Mouse (Mus musculus) spleen, adult 2 months (tissue): Measurements from ENCODE around the gene Rhbdd1. TPM values are rescaled to one million over a fixed set of nuclear protein-coding genes. Genes with fewer than 3 reads are reported as not detected.
A peak's percentile ranks its signal among the peaks of the same experiment; 100 is the strongest.

Source experiments
- DNase-seq, 2 experiments: peaks; one replicate each; pipeline versions ENCODE4 v3.0.0 to v3.0.0-alpha.2; 2012 to 2021; ENCODE audit warnings: low spot score in 2 of 2, low read depth in 1 of 2
- H3K27ac ChIP-seq: fragments of 200-500 bp; 2 replicates; pipeline ENCODE4 v1.5.1; 2012; ENCODE audit warnings: low read length, inconsistent platforms; ENCODE audit not compliant: insufficient read depth
- H3K27me3 ChIP-seq: fragments of 200-500 bp; 2 replicates; pipeline ENCODE4 v1.6.1; 2012; ENCODE audit warnings: mild to moderate bottlenecking, moderate library complexity, low read length, inconsistent platforms; ENCODE audit not compliant: control insufficient read depth, insufficient read depth
- H3K36me3 ChIP-seq: fragments of 200-500 bp; 2 replicates; pipeline ENCODE4 v1.6.1; 2012; ENCODE audit warnings: mild to moderate bottlenecking, low read length, inconsistent platforms; ENCODE audit not compliant: control insufficient read depth, insufficient read depth
- H3K4me1 ChIP-seq: fragments of 200-500 bp; 2 replicates; pipeline ENCODE4 v1.6.1; 2011; ENCODE audit warnings: inconsistent platforms; ENCODE audit not compliant: control insufficient read depth, insufficient read depth, insufficient read length
- H3K4me3 ChIP-seq: fragments of 200-500 bp; 2 replicates; pipeline ENCODE4 v1.5.1; 2011; ENCODE audit warnings: mild to moderate bottlenecking, inconsistent platforms; ENCODE audit not compliant: insufficient read depth, insufficient read length; ENCODE audit errors: extremely low read depth
- CTCF ChIP-seq: fragments of 200-500 bp; IDR thresholded peaks from 2 replicates; pipeline ENCODE4 v1.5.1; 2011; ENCODE audit warnings: mild to moderate bottlenecking, inconsistent platforms; ENCODE audit not compliant: insufficient read depth, insufficient read length, insufficient replicate concordance; ENCODE audit errors: extremely low read depth
- POLR2A ChIP-seq: fragments of 200-500 bp; IDR thresholded peaks from 2 replicates; pipeline ENCODE4 v1.6.1; 2011; ENCODE audit warnings: low read depth, low read length, inconsistent platforms
- WGBS: fragments of 180-500 bp; shearing (Covaris S2); methylation state at CpG from one replicate; pipeline ENCODE4 v1.1.7; 2018; 5-methylcytosine and 5-hydroxymethylcytosine counted together
- polyA plus RNA-seq: library from polyadenylated mRNA; depleted of rRNA; stranded (reverse); fragments of >200 nt; gene quantifications from 2 replicates; pipeline ENCODE4 v1.2.3, GENCODE M21; 2012; rRNA removed

The Rhbdd1 gene
- 6.3 and 7.4 TPM in 2 replicates for polyA plus RNA-seq

GRCm38 (mm10) chr1:82316111-82316745 lies at the start of gene Rhbdd1:
TSS of gene Rhbdd1 (plus strand) at chr1:82316452.
- Histone ChIP-seq H3K27me3 (no peaks in the 10 kb centered on the region), H3K4me3 (peak within 1 kb of the TSS; percentile 69), H3K27ac (peak within 1 kb of the TSS; percentile 77), H3K4me1 (0 out of 2 replicates have a peak, but pooled peaks cover 2% of the 10 kb centered on the region), H3K36me3 (no peaks in the 10 kb centered on the region)
- peak; percentile 92 to 96 for DNase-seq
- 9% methylated on average over 47 of the region's 47 CpGs for WGBS
- TF ChIP-seq POLR2A: peak; percentile 28
- TF ChIP-seq CTCF: no peak

- H3K27ac ChIP-seq: no peak overlapping the region
- no peaks in the 10 kb centered on the region for H3K4me1 ChIP-seq
- no peak overlapping the region for H3K4me3 ChIP-seq
- H3K36me3 ChIP-seq: no peaks in the 10 kb centered on the region
- TF ChIP-seq POLR2A: no peak
- no peak for TF ChIP-seq CTCF
- no peaks in the 10 kb centered on the region for H3K27me3 ChIP-seq
- no peak for DNase-seq
- 13% methylated on average over 4 of the region's 4 CpGs for WGBS
Measured at GRCm38 (mm10) chr1:82267547-82267946, 48.7 kb upstream of the Rhbdd1 start.

GRCm38 (mm10) chr1:82272231-82272630 lies 44.0 kb upstream of the Rhbdd1 start:
- H3K4me1 ChIP-seq: no peaks in the 10 kb centered on the region
- TF ChIP-seq POLR2A: no peak
- no peak for TF ChIP-seq CTCF
- DNase-seq: no peak
- H3K27ac ChIP-seq: no peak overlapping the region
- H3K27me3 ChIP-seq: no peaks in the 10 kb centered on the region
- 85% methylated on average over 5 of the region's 5 CpGs for WGBS
- H3K36me3 ChIP-seq: no peaks in the 10 kb centered on the region
- no peak overlapping the region for H3K4me3 ChIP-seq

GRCm38 (mm10) chr1:82273529-82273928 lies 42.7 kb upstream of the Rhbdd1 start:
- no peak for DNase-seq
- no peak for TF ChIP-seq POLR2A
- TF ChIP-seq CTCF: no peak
- no peak overlapping the region for H3K27ac ChIP-seq
- H3K4me1 ChIP-seq: no peaks in the 10 kb centered on the region
- no peaks in the 10 kb centered on the region for H3K36me3 ChIP-seq
- H3K27me3 ChIP-seq: no peaks in the 10 kb centered on the region
- 76% methylated on average over 6 of the region's 6 CpGs for whole genome bisulfite sequencing
- no peak overlapping the region for H3K4me3 ChIP-seq

GRCm38 (mm10) chr1:82274361-82274760 lies 41.9 kb upstream of the Rhbdd1 start:
- Histone ChIP-seq H3K27ac (no peak overlapping the region), H3K36me3 (no peaks in the 10 kb centered on the region), H3K4me1 (no peaks in the 10 kb centered on the region), H3K4me3 (no peak overlapping the region), H3K27me3 (no peaks in the 10 kb centered on the region)
- TF ChIP-seq CTCF: no peak
- no peak for TF ChIP-seq POLR2A
- 18% methylated on average over 1 of the region's 1 CpGs for WGBS
- no peak for DNase-seq

- TF ChIP-seq CTCF (no peak), POLR2A (no peak)
- Histone ChIP-seq H3K4me3 (no peak overlapping the region), H3K36me3 (no peaks in the 10 kb centered on the region), H3K27me3 (no peaks in the 10 kb centered on the region), H3K27ac (no peak overlapping the region), H3K4me1 (peaks cover 2% of the 10 kb centered on the region)
- 93% methylated on average over 1 of the region's 1 CpGs for WGBS
- no peak for DNase-seq
Measured at GRCm38 (mm10) chr1:82279768-82280167, 36.5 kb upstream of the Rhbdd1 start.

GRCm38 (mm10) chr1:82281823-82282222 lies 34.4 kb upstream of the Rhbdd1 start:
- no peaks in the 10 kb centered on the region for H3K36me3 ChIP-seq
- no peak for DNase-seq
- no peak overlapping the region for H3K27ac ChIP-seq
- H3K4me1 ChIP-seq: peaks cover 2% of the 10 kb centered on the region
- H3K4me3 ChIP-seq: no peak overlapping the region
- H3K27me3 ChIP-seq: no peaks in the 10 kb centered on the region
- WGBS: 89% methylated on average over 6 of the region's 6 CpGs
- TF ChIP-seq CTCF: no peak
- no peak for TF ChIP-seq POLR2A
